Mouse (Mus musculus) heart, embryonic 11.5 days (tissue): ENCODE results near the gene Cmip. TPM values are rescaled to one million over a fixed set of nuclear protein-coding genes. Genes with fewer than 3 reads are reported as not detected.

ENCODE experiments used
- ATAC-seq: fragments of 200-750 bp; cut with Nextera tagmentation; replicated peaks from 2 replicates; pipeline ENCODE4 v1.8.0; 2017; ENCODE audit warnings: moderate library complexity; ENCODE audit not compliant: insufficient number of reproducible peaks, low FRiP score, low TSS enrichment
- H3K27ac ChIP-seq: fragments of 300-500 bp; sonication (generic); 2 replicates; pipeline ENCODE4 v1.5.1; 2014; ENCODE audit warnings: mild to moderate bottlenecking, low read depth, low read length
- H3K27me3 ChIP-seq: fragments of 300-500 bp; sonication (generic); 2 replicates; pipeline ENCODE4 v1.6.1; 2014; ENCODE audit warnings: mild to moderate bottlenecking, low read length, mixed read lengths; ENCODE audit not compliant: control insufficient read depth, insufficient read depth
- H3K36me3 ChIP-seq: fragments of 300-500 bp; sonication (generic); 2 replicates; pipeline ENCODE4 v1.6.1; 2014; ENCODE audit warnings: mild to moderate bottlenecking, low read length, moderate library complexity, mixed read lengths; ENCODE audit not compliant: control insufficient read depth, insufficient read depth
- H3K4me1 ChIP-seq: fragments of 300-500 bp; sonication (generic); 2 replicates; pipeline ENCODE4 v1.6.1; 2014; ENCODE audit warnings: low read length; ENCODE audit not compliant: control insufficient read depth, insufficient read depth
- H3K4me2 ChIP-seq: fragments of 300-500 bp; sonication (generic); 2 replicates; pipeline ENCODE4 v1.6.1; 2014; ENCODE audit warnings: mild to moderate bottlenecking, moderate library complexity
- H3K4me3 ChIP-seq: fragments of 300-500 bp; sonication (generic); 2 replicates; pipeline ENCODE4 v1.5.1; 2014; ENCODE audit warnings: low read depth, low read length
- H3K9ac ChIP-seq: fragments of 300-500 bp; sonication (generic); 2 replicates; pipeline ENCODE4 v1.6.1; 2014; ENCODE audit warnings: mild to moderate bottlenecking, low read depth, low read length, moderate library complexity
- H3K9me3 ChIP-seq: fragments of 300-500 bp; sonication (generic); replicated peaks from 2 replicates; pipeline ENCODE4 v1.6.1; 2016; ENCODE audit warnings: low read length; ENCODE audit not compliant: control insufficient read depth
- WGBS: fragments of 180-500 bp; shearing (Covaris S2); extraction: QIAGEN DNeasy Blood & Tissue Kit; methylation state at CpG from one replicate; pipeline ENCODE4 v1.1.7; 2014; ENCODE audit not compliant: insufficient replicate concordance; 5-methylcytosine and 5-hydroxymethylcytosine counted together
- polyA plus RNA-seq: library from polyadenylated mRNA; unstranded; fragments of >200 nt; fragmentation: Nextera tagmentation; extraction: Ambion mirVana; gene quantifications from 2 replicates; pipeline ENCODE4 v1.2.1, GENCODE M21; 2014

Cmip gene
- polyA plus RNA-seq, 1 experiment from 2014 or later: 8.6 TPM

DNA sequence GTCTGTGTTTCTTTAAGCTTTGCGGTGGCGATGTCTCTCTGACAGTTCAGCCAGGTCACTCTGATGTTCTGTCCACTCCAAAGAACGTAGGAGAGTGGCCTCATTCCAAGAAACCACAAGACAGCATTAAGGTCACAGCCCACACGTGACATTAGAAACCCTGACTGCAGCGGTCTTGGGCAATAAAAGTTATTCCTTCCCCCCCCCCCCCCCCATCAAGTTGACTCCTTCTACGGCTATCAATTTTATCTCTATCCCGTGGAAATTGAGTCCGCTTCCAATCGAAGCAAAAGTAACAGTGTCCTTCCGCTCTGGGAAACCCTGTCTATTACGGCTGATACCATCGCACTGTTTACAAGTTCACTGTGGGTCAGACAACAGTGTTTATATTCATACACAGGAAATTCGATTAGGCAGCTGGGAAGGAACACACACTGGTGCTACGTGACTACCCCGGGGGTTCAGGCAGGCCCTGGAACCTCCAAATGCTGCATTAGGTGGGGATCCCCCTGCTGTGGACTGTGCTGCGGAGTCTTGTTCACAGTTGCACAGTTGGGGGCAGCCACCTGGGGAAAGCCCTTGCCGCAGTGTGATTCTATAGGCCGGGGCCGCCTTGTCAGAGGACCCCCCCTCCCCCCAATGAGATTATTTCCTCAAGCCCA is 82.6 kb downstream of the Cmip start:
- no peak overlapping the region for H3K9ac ChIP-seq
- H3K4me1 ChIP-seq: peaks cover 45% of the 10 kb centered on the region
- peak overlapping the region; percentile 2 for H3K4me2 ChIP-seq
- no peak overlapping the region for H3K27ac ChIP-seq
- ATAC-seq: no peak
- H3K27me3 ChIP-seq: no peaks in the 10 kb centered on the region
- 25% methylated on average over 19 of the region's 19 CpGs for WGBS
- no peak overlapping the region for H3K4me3 ChIP-seq
- H3K9me3 ChIP-seq: no peaks in the 10 kb centered on the region
- H3K36me3 ChIP-seq: no peaks in the 10 kb centered on the region

DNA sequence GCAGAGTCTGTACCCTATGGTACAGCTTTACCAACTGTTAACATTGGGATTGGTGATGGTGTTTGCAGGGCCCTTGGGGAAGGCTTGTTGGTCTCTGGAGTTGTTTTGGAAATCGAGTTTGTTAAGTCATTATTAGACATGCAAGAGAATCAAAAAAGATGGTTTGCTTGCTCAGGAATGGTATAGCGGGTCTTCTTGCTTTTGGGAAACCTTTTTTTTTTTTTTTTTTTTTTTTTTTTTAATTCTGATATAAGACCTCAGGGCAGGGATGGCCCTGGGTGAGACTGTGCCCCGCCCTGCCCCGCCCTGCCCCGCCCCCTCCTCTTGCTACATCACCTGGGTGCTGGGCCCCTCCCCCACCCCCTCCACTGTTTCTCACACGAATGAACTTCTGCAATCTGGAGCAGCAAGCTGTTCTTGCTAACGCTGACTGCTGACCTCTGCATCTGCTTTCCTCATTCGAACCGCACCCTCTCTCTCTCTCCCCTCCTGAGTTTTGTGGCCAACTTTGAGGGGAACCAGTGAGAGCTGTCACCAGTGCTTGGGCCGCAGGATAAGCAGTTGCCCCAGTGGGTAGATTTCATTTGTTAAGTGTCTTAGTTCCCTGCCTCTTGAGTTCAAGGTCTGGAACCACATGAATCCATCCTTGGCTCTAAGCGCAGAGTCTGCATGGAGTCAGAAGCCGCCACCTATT is 83.2 kb downstream of the Cmip start:
- no peak overlapping the region for H3K4me2 ChIP-seq
- no peak overlapping the region for H3K4me3 ChIP-seq
- H3K36me3 ChIP-seq: no peaks in the 10 kb centered on the region
- 30% methylated on average over 11 of the region's 12 CpGs for WGBS
- H3K27me3 ChIP-seq: no peaks in the 10 kb centered on the region
- H3K9ac ChIP-seq: no peak overlapping the region
- no peak for ATAC-seq
- no peak overlapping the region for H3K27ac ChIP-seq
- H3K4me1 ChIP-seq: peaks cover 42% of the 10 kb centered on the region
- H3K9me3 ChIP-seq: no peaks in the 10 kb centered on the region

DNA sequence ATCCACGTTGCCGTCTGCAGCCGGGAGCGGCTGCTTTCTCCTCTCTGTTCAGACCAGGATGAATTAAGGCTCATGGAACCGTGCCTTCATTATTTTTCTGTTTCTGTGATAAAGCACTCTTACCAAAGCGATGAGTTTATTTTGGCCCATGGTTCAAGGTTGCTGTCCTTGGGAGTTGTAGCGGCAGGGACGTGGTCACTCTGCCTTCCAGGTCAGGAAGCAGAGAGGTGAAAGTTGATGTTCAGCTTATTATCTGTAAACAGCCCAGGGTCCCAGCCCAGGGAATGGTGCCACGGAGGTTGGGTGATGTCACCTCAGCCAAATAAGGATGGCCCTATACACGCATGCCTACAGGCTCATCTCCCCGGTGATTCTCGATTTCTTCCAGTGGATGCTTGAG is 83.9 kb downstream of the Cmip start:
- peaks cover 37% of the 10 kb centered on the region for H3K4me1 ChIP-seq
- no peak overlapping the region for H3K9ac ChIP-seq
- no peaks in the 10 kb centered on the region for H3K9me3 ChIP-seq
- no peak for ATAC-seq
- no peaks in the 10 kb centered on the region for H3K36me3 ChIP-seq
- H3K4me2 ChIP-seq: no peak overlapping the region
- H3K27ac ChIP-seq: no peak overlapping the region
- no peak overlapping the region for H3K4me3 ChIP-seq
- 87% methylated on average over 12 of the region's 12 CpGs for WGBS
- no peaks in the 10 kb centered on the region for H3K27me3 ChIP-seq

DNA sequence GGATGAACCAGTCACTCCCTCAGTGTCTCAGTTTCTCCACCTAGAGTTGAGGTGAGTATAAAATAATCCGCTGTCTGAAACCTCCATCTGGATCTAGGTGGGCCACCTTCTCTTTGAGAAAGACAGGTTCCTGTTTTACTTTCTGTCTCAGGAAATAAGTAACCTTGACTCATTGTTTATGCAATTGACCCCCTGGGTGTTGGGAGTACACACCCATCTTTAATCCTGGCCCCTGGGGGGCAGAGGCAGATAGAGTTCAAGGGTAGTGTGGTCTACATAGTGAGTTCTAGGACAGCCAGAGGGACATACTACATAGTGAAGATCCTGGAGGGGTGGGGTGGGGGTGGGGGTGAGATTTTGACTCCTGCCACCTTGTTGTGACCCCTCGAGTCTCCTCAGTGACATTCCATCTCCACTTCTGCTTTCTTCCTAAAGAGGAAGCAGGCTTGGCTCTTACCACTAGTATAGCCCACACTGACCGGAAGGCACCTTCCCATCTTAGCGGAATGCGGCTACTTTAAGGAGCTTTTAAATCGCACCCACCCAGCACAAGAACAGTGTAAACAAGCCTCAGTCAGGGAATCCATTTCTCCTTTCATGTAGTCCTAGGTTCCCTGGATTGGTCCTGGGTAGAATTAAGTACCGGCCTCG is 86.0 kb downstream of the Cmip start:
- H3K27ac ChIP-seq: no peak overlapping the region
- H3K4me3 ChIP-seq: no peak overlapping the region
- H3K9ac ChIP-seq: no peak overlapping the region
- H3K27me3 ChIP-seq: no peaks in the 10 kb centered on the region
- H3K9me3 ChIP-seq: no peaks in the 10 kb centered on the region
- H3K4me1 ChIP-seq: peaks cover 37% of the 10 kb centered on the region
- 62% methylated on average over 8 of the region's 8 CpGs for WGBS
- H3K36me3 ChIP-seq: no peaks in the 10 kb centered on the region
- ATAC-seq: no peak
- H3K4me2 ChIP-seq: peak overlapping the region; percentile 11; the same call in 1 of the 2 replicates

DNA sequence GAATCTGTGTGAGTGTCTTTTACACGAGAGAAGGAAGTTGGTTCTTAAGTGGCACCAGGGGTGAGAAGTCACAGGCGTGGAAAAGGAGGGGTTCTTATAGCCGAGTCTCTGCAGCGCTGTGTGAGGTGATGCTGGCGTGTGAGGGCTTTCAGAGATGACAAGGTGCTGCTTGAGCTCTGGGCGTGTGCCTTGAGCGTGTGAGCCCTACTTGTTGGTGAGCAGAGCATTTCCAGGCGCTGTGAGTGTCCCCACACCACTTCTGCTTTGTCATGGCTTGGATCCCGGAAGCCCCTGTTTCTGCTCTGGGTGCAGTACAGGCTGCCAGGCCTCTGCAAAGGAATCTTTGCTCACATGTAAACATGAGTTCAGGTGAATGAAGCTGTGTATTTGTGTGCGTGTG is 86.6 kb downstream of the Cmip start:
- no peak for ATAC-seq
- 65% methylated on average over 10 of the region's 10 CpGs for WGBS

DNA sequence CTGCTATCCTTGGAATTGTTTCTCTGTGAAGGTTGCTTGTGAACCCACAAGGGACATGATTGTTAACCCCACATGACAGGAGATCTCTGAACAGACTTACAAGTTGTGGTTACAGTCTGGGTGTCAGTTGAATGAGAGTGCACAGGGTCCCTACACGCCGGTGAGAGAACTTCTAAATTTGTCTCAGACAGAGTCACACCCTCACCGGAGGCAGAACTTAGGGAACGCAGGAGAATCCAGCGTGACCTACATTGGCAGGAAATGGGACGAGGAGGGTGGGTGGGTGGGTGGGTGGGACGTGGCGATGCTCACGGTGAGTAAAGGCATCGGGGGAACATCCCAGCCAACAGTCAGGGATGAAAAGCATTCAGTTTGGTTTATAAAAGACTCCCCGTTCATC is 88.0 kb downstream of the Cmip start:
- Histone ChIP-seq H3K36me3 (no peaks in the 10 kb centered on the region), H3K9me3 (no peaks in the 10 kb centered on the region), H3K4me2 (no peak overlapping the region), H3K27ac (no peak overlapping the region), H3K27me3 (no peaks in the 10 kb centered on the region), H3K4me3 (no peak overlapping the region), H3K9ac (no peak overlapping the region), H3K4me1 (peaks cover 23% of the 10 kb centered on the region)
- 59% methylated on average over 11 of the region's 11 CpGs for WGBS
- no peak for ATAC-seq

More for the DNA sequence above, 86.6 kb downstream of the Cmip start:
- Histone ChIP-seq H3K9me3 (no peaks in the 10 kb centered on the region), H3K4me1 (peaks cover 36% of the 10 kb centered on the region), H3K9ac (no peak overlapping the region), H3K36me3 (no peaks in the 10 kb centered on the region), H3K27ac (no peak overlapping the region), H3K4me2 (peak overlapping the region; percentile 11; the same call in 1 of the 2 replicates), H3K27me3 (no peaks in the 10 kb centered on the region), H3K4me3 (no peak overlapping the region)

DNA sequence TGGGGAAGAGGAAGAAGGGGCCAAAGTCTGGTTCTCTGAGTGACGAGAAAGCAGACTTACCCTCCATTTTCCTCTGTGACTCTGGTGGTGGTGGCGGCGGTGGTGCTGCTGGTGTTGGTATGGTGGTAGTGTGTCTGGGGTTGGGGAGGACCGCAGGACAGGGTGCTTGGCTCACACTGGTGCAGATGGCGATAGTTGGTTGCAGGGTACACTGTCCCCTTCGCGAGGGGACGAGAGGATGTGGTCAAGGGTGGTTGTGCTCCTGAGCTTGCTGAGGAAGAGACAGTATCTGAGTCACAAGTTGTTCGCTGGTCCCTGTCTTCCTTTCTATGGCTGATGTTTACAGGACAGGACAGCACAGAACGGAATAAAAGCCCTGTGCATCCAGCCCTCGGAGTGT is 88.5 kb downstream of the Cmip start:
- no peak for ATAC-seq

DNA sequence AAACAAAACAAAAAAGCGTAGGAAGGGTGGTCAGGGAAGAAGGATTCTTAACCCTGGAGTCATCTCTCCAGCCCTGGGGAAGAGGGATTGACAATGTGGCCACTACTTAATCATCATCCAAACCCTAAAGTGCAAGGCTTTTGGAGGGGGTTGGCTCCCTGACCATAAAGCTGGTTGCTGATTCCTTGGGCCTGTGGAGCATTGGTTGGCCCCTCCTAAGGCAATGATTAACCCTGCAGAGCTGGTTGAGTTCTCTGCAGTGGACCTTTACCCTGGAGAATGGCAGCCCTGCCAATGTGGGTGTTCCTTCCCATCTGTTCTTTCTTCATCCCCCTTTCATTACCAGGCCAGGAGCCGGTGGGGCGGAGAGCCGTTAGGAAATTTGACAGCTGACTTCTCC is 90.7 kb downstream of the Cmip start:
- Histone ChIP-seq H3K4me2 (no peak overlapping the region), H3K4me1 (peaks cover 21% of the 10 kb centered on the region), H3K27me3 (no peaks in the 10 kb centered on the region), H3K27ac (no peak overlapping the region), H3K9ac (no peak overlapping the region), H3K9me3 (no peaks in the 10 kb centered on the region), H3K4me3 (no peak overlapping the region), H3K36me3 (no peaks in the 10 kb centered on the region)
- WGBS: 75% methylated on average over 4 of the region's 4 CpGs
- no peak for ATAC-seq

More for the DNA sequence above, 88.5 kb downstream of the Cmip start:
- H3K9me3 ChIP-seq: no peaks in the 10 kb centered on the region
- H3K9ac ChIP-seq: no peak overlapping the region
- WGBS: 89% methylated on average over 11 of the region's 11 CpGs
- H3K4me2 ChIP-seq: no peak overlapping the region
- peaks cover 23% of the 10 kb centered on the region for H3K4me1 ChIP-seq
- no peaks in the 10 kb centered on the region for H3K27me3 ChIP-seq
- H3K4me3 ChIP-seq: no peak overlapping the region
- no peak overlapping the region for H3K27ac ChIP-seq
- no peaks in the 10 kb centered on the region for H3K36me3 ChIP-seq
